28 mouse cellular contexts compared by ENCODE assay signal in the genomic region with DNA sequence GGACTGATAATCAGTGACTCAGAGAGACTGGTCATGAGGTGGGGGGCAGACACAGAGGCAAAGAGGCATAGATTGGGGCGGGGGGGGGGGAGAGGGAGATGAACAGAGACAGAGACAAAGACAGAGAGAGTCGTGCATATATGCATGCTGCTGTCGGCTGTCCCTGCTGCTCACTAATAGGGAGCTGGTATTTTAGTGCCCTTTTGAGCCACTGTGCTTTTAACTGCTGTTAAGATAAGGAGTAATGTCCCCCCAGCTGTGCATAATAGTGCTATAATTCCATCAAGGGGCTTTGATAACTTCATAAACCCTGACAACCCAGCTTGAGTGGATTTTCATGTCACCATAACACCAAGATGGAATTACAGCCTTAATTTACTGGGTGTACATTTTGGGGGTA.
"Had no signal": no experiment of that assay in that cellular context is flagged by ENCODE, and none has a peak within 500 bp of the region (broad histone marks: within the 10 kb centered on the region; RNA-seq: fewer than 3 reads in every experiment).

No protein-coding gene starts in this region.

- H3K9me3 ChIP-seq: embryonic facial prominence, embryonic 10.5 days; embryonic facial prominence, embryonic 12.5 days; embryonic facial prominence, embryonic 13.5 days; embryonic facial prominence, embryonic 15.5 days; forebrain, embryonic 10.5 days; forebrain, embryonic 12.5 days; forebrain, embryonic 13.5 days; forebrain, embryonic 15.5 days had no signal

- H3K9ac ChIP-seq: embryonic facial prominence, embryonic 12.5 days; embryonic facial prominence, embryonic 13.5 days; embryonic facial prominence, embryonic 15.5 days; forebrain, embryonic 12.5 days; forebrain, embryonic 13.5 days; forebrain, embryonic 15.5 days; forebrain, postnatal 0 days had no signal

- H3K36me3 ChIP-seq: embryonic facial prominence, embryonic 10.5 days; embryonic facial prominence, embryonic 12.5 days; embryonic facial prominence, embryonic 13.5 days; embryonic facial prominence, embryonic 15.5 days; forebrain, embryonic 10.5 days; forebrain, embryonic 12.5 days; forebrain, embryonic 15.5 days had no signal

- H3K27ac ChIP-seq: embryonic facial prominence, embryonic 10.5 days; embryonic facial prominence, embryonic 12.5 days; embryonic facial prominence, embryonic 13.5 days; embryonic facial prominence, embryonic 15.5 days; forebrain, embryonic 10.5 days; forebrain, embryonic 12.5 days; forebrain, embryonic 13.5 days; forebrain, embryonic 15.5 days; gastrocnemius, adult 2 months; heart, adult 2 months had no signal

- H3K4me2 ChIP-seq: embryonic facial prominence, embryonic 12.5 days; embryonic facial prominence, embryonic 13.5 days; embryonic facial prominence, embryonic 15.5 days; forebrain, embryonic 12.5 days; forebrain, embryonic 13.5 days; forebrain, embryonic 15.5 days had no signal

- H3K4me3 ChIP-seq: embryonic facial prominence, embryonic 10.5 days; embryonic facial prominence, embryonic 12.5 days; embryonic facial prominence, embryonic 13.5 days; embryonic facial prominence, embryonic 15.5 days; erythroblast, embryonic 14.5 days; forebrain, embryonic 10.5 days; forebrain, embryonic 12.5 days; forebrain, embryonic 13.5 days; forebrain, embryonic 15.5 days; gastrocnemius, adult 2 months; heart, adult 2 months had no signal

- DNase-seq: cerebellum, adult 8-10 months; cerebellum, adult 9-10 months; cerebellum, adult 9-11 months; cerebellum, postnatal 10 days; cerebellum, postnatal 14 days; cerebellum, postnatal 25 days; cerebellum, postnatal 36 days; embryo, embryonic 11 days; forebrain, postnatal 0 days; gastrocnemius, adult 2 months; gastrocnemius, postnatal 10 days; gastrocnemius, postnatal 14 days; gastrocnemius, postnatal 25 days; gastrocnemius, postnatal 36 days; heart, adult 11 months; heart, adult 18-20 months; heart, adult 2 months had no signal

- H3K27me3 ChIP-seq: embryonic facial prominence, embryonic 12.5 days; embryonic facial prominence, embryonic 13.5 days; embryonic facial prominence, embryonic 15.5 days; forebrain, embryonic 12.5 days; forebrain, embryonic 13.5 days; forebrain, embryonic 15.5 days had no signal

- ATAC-seq: forebrain, embryonic 13.5 days; forebrain, embryonic 14.5 days; forebrain, embryonic 15.5 days; forebrain, embryonic 16.5 days; forebrain, postnatal 0 days had no signal

- H3K4me1 ChIP-seq: embryonic facial prominence, embryonic 10.5 days; embryonic facial prominence, embryonic 12.5 days; embryonic facial prominence, embryonic 13.5 days; embryonic facial prominence, embryonic 15.5 days; forebrain, embryonic 10.5 days; forebrain, embryonic 12.5 days; forebrain, embryonic 15.5 days had no signal
